Mouse (Mus musculus): ENCODE measurements at regions not wholly inside any gene's neighbourhood (a gene's known extent, or its start where the extent isn't known, plus 50 kb on each side); places are given as distances from the start of the nearest gene placed in this dataset.

GRCm38 (mm10) chr16:50839665-50840064 lies 248.7 kb upstream of the Ccdc54 start:
- H3K27me3 ChIP-seq (ENCODE audit: control insufficient read depth, insufficient read depth, insufficient read length), result no peaks in the 10 kb centered on the region
- H3ac ChIP-seq (ENCODE audit: control insufficient read depth, insufficient read length, low read depth), result no peak overlapping the region
- H3K36me3 ChIP-seq (ENCODE audit: control insufficient read depth, insufficient read depth), result no peaks in the 10 kb centered on the region
- H3K79me3 ChIP-seq (ENCODE audit: low read depth), result no peaks in the 10 kb centered on the region
- no peak overlapping the region for H3K4me3 ChIP-seq (ENCODE audit: insufficient read depth, poor library complexity, severe bottlenecking)
- TF ChIP-seq CTCF (IDR thresholded peaks at IDR 0.05; ENCODE audit: control insufficient read depth, insufficient read depth, insufficient read length) (no peak), MYOD1 (IDR thresholded peaks at IDR 0.05; ENCODE audit: control insufficient read depth, insufficient read length, low read depth) (no peak), FOSL1 (IDR thresholded peaks at IDR 0.05; ENCODE audit: insufficient read depth, low read length, poor library complexity, severe bottlenecking) (no peak), MYOG (IDR thresholded peaks at IDR 0.05; ENCODE audit: control insufficient read depth, extremely low read depth, insufficient read length) (no peak), CEBPB (IDR thresholded peaks at IDR 0.05; ENCODE audit: low read depth) (no peak), USF1 (IDR thresholded peaks at IDR 0.05; ENCODE audit: low read depth) (no peak), MAX (IDR thresholded peaks at IDR 0.05) (no peak)
- no peaks in the 10 kb centered on the region for H3K79me2 ChIP-seq (ENCODE audit: control insufficient read depth, insufficient read depth)

- Histone ChIP-seq H3K27me3 (ENCODE audit: control insufficient read depth, insufficient read depth, insufficient read length) (no peaks in the 10 kb centered on the region), H3K4me3 (ENCODE audit: insufficient read depth, poor library complexity, severe bottlenecking) (no peak overlapping the region), H3ac (ENCODE audit: control insufficient read depth, insufficient read length, low read depth) (no peak overlapping the region), H3K36me3 (ENCODE audit: control insufficient read depth, insufficient read depth) (no peaks in the 10 kb centered on the region), H3K79me2 (ENCODE audit: control insufficient read depth, insufficient read depth) (no peaks in the 10 kb centered on the region), H3K79me3 (ENCODE audit: low read depth) (no peaks in the 10 kb centered on the region)
- TF ChIP-seq MAX (IDR thresholded peaks at IDR 0.05), result no peak
- no peak for TF ChIP-seq FOSL1 (IDR thresholded peaks at IDR 0.05; ENCODE audit: insufficient read depth, low read length, poor library complexity, severe bottlenecking)
- TF ChIP-seq MYOG (IDR thresholded peaks at IDR 0.05; ENCODE audit: control insufficient read depth, extremely low read depth, insufficient read length), result no peak
- TF ChIP-seq MYOD1 (IDR thresholded peaks at IDR 0.05; ENCODE audit: control insufficient read depth, insufficient read length, low read depth), result no peak
- no peak for TF ChIP-seq CEBPB (IDR thresholded peaks at IDR 0.05; ENCODE audit: low read depth)
- no peak for TF ChIP-seq CTCF (IDR thresholded peaks at IDR 0.05; ENCODE audit: control insufficient read depth, insufficient read depth, insufficient read length)
- TF ChIP-seq USF1 (IDR thresholded peaks at IDR 0.05; ENCODE audit: low read depth), result no peak
Measured at GRCm38 (mm10) chr16:50837416-50837815, 246.5 kb upstream of the Ccdc54 start.

GRCm38 (mm10) chr16:50836457-50836856 lies 245.5 kb upstream of the Ccdc54 start:
- Histone ChIP-seq H3K4me3 (ENCODE audit: insufficient read depth, poor library complexity, severe bottlenecking) (no peak overlapping the region), H3K79me2 (ENCODE audit: control insufficient read depth, insufficient read depth) (no peaks in the 10 kb centered on the region), H3K79me3 (ENCODE audit: low read depth) (no peaks in the 10 kb centered on the region), H3K27me3 (ENCODE audit: control insufficient read depth, insufficient read depth, insufficient read length) (no peaks in the 10 kb centered on the region), H3ac (ENCODE audit: control insufficient read depth, insufficient read length, low read depth) (no peak overlapping the region), H3K36me3 (ENCODE audit: control insufficient read depth, insufficient read depth) (no peaks in the 10 kb centered on the region)
- TF ChIP-seq MAX (IDR thresholded peaks at IDR 0.05), result no peak
- TF ChIP-seq FOSL1 (IDR thresholded peaks at IDR 0.05; ENCODE audit: insufficient read depth, low read length, poor library complexity, severe bottlenecking), result no peak
- TF ChIP-seq CEBPB (IDR thresholded peaks at IDR 0.05; ENCODE audit: low read depth), result no peak
- no peak for TF ChIP-seq CTCF (IDR thresholded peaks at IDR 0.05; ENCODE audit: control insufficient read depth, insufficient read depth, insufficient read length)
- TF ChIP-seq MYOG (IDR thresholded peaks at IDR 0.05; ENCODE audit: control insufficient read depth, extremely low read depth, insufficient read length), result no peak
- no peak for TF ChIP-seq MYOD1 (IDR thresholded peaks at IDR 0.05; ENCODE audit: control insufficient read depth, insufficient read length, low read depth)

GRCm38 (mm10) chr16:50833357-50833756 lies 242.4 kb upstream of the Ccdc54 start:
- Histone ChIP-seq H3K4me3 (ENCODE audit: insufficient read depth, poor library complexity, severe bottlenecking) (no peak overlapping the region), H3ac (ENCODE audit: control insufficient read depth, insufficient read length, low read depth) (no peak overlapping the region), H3K79me3 (ENCODE audit: low read depth) (no peaks in the 10 kb centered on the region), H3K27me3 (ENCODE audit: control insufficient read depth, insufficient read depth, insufficient read length) (no peaks in the 10 kb centered on the region), H3K36me3 (ENCODE audit: control insufficient read depth, insufficient read depth) (no peaks in the 10 kb centered on the region), H3K79me2 (ENCODE audit: control insufficient read depth, insufficient read depth) (no peaks in the 10 kb centered on the region)
- no peak for TF ChIP-seq CTCF (IDR thresholded peaks at IDR 0.05; ENCODE audit: control insufficient read depth, insufficient read depth, insufficient read length)
- TF ChIP-seq MYOD1 (IDR thresholded peaks at IDR 0.05; ENCODE audit: control insufficient read depth, insufficient read length, low read depth), result no peak
- no peak for TF ChIP-seq MAX (IDR thresholded peaks at IDR 0.05)
- no peak for TF ChIP-seq MYOG (IDR thresholded peaks at IDR 0.05; ENCODE audit: control insufficient read depth, extremely low read depth, insufficient read length)
- TF ChIP-seq FOSL1 (IDR thresholded peaks at IDR 0.05; ENCODE audit: insufficient read depth, low read length, poor library complexity, severe bottlenecking), result no peak
- no peak for TF ChIP-seq USF1 (IDR thresholded peaks at IDR 0.05; ENCODE audit: low read depth)
- TF ChIP-seq CEBPB (IDR thresholded peaks at IDR 0.05; ENCODE audit: low read depth), result no peak

- no peaks in the 10 kb centered on the region for H3K79me2 ChIP-seq (ENCODE audit: control insufficient read depth, insufficient read depth)
- H3K79me3 ChIP-seq (ENCODE audit: low read depth), result no peaks in the 10 kb centered on the region
- TF ChIP-seq CTCF (IDR thresholded peaks at IDR 0.05; ENCODE audit: control insufficient read depth, insufficient read depth, insufficient read length) (no peak), FOSL1 (IDR thresholded peaks at IDR 0.05; ENCODE audit: insufficient read depth, low read length, poor library complexity, severe bottlenecking) (no peak), CEBPB (IDR thresholded peaks at IDR 0.05; ENCODE audit: low read depth) (no peak), MYOD1 (IDR thresholded peaks at IDR 0.05; ENCODE audit: control insufficient read depth, insufficient read length, low read depth) (no peak), MAX (IDR thresholded peaks at IDR 0.05) (no peak), USF1 (IDR thresholded peaks at IDR 0.05; ENCODE audit: low read depth) (no peak), MYOG (IDR thresholded peaks at IDR 0.05; ENCODE audit: control insufficient read depth, extremely low read depth, insufficient read length) (no peak)
- no peak overlapping the region for H3K4me3 ChIP-seq (ENCODE audit: insufficient read depth, poor library complexity, severe bottlenecking)
- H3ac ChIP-seq (ENCODE audit: control insufficient read depth, insufficient read length, low read depth), result no peak overlapping the region
- no peaks in the 10 kb centered on the region for H3K36me3 ChIP-seq (ENCODE audit: control insufficient read depth, insufficient read depth)
- no peaks in the 10 kb centered on the region for H3K27me3 ChIP-seq (ENCODE audit: control insufficient read depth, insufficient read depth, insufficient read length)
Measured at GRCm38 (mm10) chr16:50822352-50822751, 231.4 kb upstream of the Ccdc54 start.

- no peak for TF ChIP-seq MYOG (IDR thresholded peaks at IDR 0.05; ENCODE audit: control insufficient read depth, extremely low read depth, insufficient read length)
- TF ChIP-seq USF1 (IDR thresholded peaks at IDR 0.05; ENCODE audit: low read depth), result no peak
- TF ChIP-seq MAX (IDR thresholded peaks at IDR 0.05), result no peak
- TF ChIP-seq MYOD1 (IDR thresholded peaks at IDR 0.05; ENCODE audit: control insufficient read depth, insufficient read length, low read depth), result no peak
- no peak for TF ChIP-seq FOSL1 (IDR thresholded peaks at IDR 0.05; ENCODE audit: insufficient read depth, low read length, poor library complexity, severe bottlenecking)
- no peak for TF ChIP-seq CEBPB (IDR thresholded peaks at IDR 0.05; ENCODE audit: low read depth)
- no peak for TF ChIP-seq CTCF (IDR thresholded peaks at IDR 0.05; ENCODE audit: control insufficient read depth, insufficient read depth, insufficient read length)
- H3K27me3 ChIP-seq (ENCODE audit: control insufficient read depth, insufficient read depth, insufficient read length), result no peaks in the 10 kb centered on the region
- H3ac ChIP-seq (ENCODE audit: control insufficient read depth, insufficient read length, low read depth), result no peak overlapping the region
- no peaks in the 10 kb centered on the region for H3K79me2 ChIP-seq (ENCODE audit: control insufficient read depth, insufficient read depth)
- no peaks in the 10 kb centered on the region for H3K79me3 ChIP-seq (ENCODE audit: low read depth)
- H3K36me3 ChIP-seq (ENCODE audit: control insufficient read depth, insufficient read depth), result no peaks in the 10 kb centered on the region
- no peak overlapping the region for H3K4me3 ChIP-seq (ENCODE audit: insufficient read depth, poor library complexity, severe bottlenecking)
Measured at GRCm38 (mm10) chr16:50814626-50815025, 223.7 kb upstream of the Ccdc54 start.

Measured in C2C12 (cell line).